Mouse (Mus musculus): ENCODE results near the gene Zbtb21. TPM values are rescaled to one million over a fixed set of nuclear protein-coding genes. Genes with fewer than 3 reads are reported as not detected.
"Not testable (repeated sequence)": the region's sequence is repeated elsewhere in the genome, so short reads cannot be mapped to it uniquely, and the experiment has no call there.

Zbtb21 gene
- 13.8 and 14.2 TPM in 2 replicates for polyA plus RNA-seq (2014; fragmentation: Nextera tagmentation; extraction: Ambion mirVana)

DNA sequence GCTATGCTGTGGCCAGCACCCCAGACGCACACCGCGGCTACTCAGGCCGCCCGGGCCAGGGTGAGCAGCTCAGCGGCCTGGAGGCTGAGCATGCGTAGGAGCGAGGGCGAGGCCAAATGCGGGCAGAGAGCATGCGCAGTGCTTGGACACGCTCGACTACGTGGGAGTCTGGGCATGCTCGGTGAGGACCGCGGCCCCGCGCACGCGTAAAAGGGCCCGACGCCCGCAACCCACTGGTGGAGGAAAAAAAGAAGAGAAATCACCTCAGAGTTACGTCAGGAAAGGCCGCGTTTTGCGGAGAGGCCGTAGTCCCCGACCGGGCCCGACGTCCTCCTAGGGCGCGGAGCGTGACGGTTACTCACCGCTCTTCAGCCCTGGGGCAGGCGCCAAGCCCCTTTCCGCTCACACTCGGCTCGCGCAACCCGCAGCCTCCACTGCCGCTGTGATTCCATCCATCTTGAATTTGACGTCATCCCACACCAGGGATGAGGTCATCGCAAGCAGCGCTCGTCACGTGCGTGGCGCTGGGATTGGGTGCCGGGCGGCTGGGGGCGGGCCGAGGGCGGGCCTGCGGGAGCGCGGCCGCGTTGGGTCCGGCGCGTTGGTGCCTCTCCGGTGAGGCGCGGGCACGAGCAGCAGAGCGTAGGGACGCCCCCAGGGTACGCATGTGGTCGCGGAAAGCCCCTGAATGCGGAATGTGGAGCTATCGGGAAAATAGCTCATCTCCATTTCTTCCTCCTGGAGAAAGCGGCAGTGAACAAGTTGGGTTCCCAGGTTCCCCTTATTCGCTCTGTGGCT, at the start of gene Zbtb21, which contains the start of gene C2cd2:
Zbtb21 (minus strand) TSS at position 472 of the 798 bp plus-strand sequence.
C2cd2 (minus strand) TSS at position 448 of the 798 bp plus-strand sequence.
- peak within 1 kb of the TSS; percentile 69 for H3K4me2 ChIP-seq (replicated peaks)
- H3K27ac ChIP-seq: peak within 1 kb of the TSS; percentile 95
- no peaks in the 10 kb centered on the region for H3K36me3 ChIP-seq (replicated peaks; ENCODE audit: control insufficient read depth, insufficient read depth)
- peak within 1 kb of the TSS; percentile 76 for H3K4me3 ChIP-seq (replicated peaks; ENCODE audit: low read length)
- peak within 1 kb of the TSS; percentile 86 for H3K9ac ChIP-seq
- ATAC-seq (ENCODE audit: low FRiP score): peak; percentile 99
- under 1% methylated on average over 75 of the region's 78 CpGs for WGBS
- H3K9me3 ChIP-seq (ENCODE audit: control insufficient read depth, low read length): no peaks in the 10 kb centered on the region
- no peaks in the 10 kb centered on the region for H3K27me3 ChIP-seq (ENCODE audit: control insufficient read depth, insufficient read depth, low read length)
- peaks cover 10% of the 10 kb centered on the region; the same call in 1 of the 2 replicates for H3K4me1 ChIP-seq (replicated peaks; ENCODE audit: control insufficient read depth, insufficient read depth, low read length)
- DNase-seq (ENCODE audit: low spot score): peak; percentile 98

DNA sequence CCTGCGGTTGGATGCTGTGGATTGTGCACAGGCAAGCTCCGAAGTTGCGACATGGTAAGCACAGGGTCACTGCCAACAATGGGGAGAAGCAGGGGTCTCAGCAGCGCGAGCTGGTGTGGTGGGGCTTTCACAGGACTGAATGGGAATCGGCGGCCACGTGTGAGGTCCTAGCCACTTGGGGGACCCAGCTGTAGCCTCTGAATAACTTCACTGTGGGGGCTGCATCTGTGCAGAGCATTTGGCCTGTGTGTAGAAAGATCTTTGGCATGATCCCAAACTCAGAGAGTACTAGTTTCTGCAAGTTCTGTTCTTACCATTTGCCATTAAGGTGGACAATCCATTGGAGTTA, 34.9 kb upstream of the Zbtb21 start:
- H3K9ac ChIP-seq: peak overlapping the region; percentile 33
- H3K9me3 ChIP-seq (ENCODE audit: control insufficient read depth, low read length): peaks cover 16% of the 10 kb centered on the region
- H3K27ac ChIP-seq: peak overlapping the region; percentile 21; the same call in 1 of the 2 replicates
- H3K4me3 ChIP-seq (replicated peaks; ENCODE audit: low read length): peak overlapping the region; percentile 39
- H3K27me3 ChIP-seq (ENCODE audit: control insufficient read depth, insufficient read depth, low read length); DNase-seq (ENCODE audit: low spot score); H3K36me3 ChIP-seq (replicated peaks; ENCODE audit: control insufficient read depth, insufficient read depth): not testable (repeated sequence)
- peak overlapping the region; percentile 65 for H3K4me2 ChIP-seq (replicated peaks)
- peak; percentile 78 for ATAC-seq (ENCODE audit: low FRiP score)
- H3K4me1 ChIP-seq (replicated peaks; ENCODE audit: control insufficient read depth, insufficient read depth, low read length): peaks cover 14% of the 10 kb centered on the region; the same call in 1 of the 2 replicates
- WGBS: 0% methylated on average over 8 of the region's 8 CpGs

DNA sequence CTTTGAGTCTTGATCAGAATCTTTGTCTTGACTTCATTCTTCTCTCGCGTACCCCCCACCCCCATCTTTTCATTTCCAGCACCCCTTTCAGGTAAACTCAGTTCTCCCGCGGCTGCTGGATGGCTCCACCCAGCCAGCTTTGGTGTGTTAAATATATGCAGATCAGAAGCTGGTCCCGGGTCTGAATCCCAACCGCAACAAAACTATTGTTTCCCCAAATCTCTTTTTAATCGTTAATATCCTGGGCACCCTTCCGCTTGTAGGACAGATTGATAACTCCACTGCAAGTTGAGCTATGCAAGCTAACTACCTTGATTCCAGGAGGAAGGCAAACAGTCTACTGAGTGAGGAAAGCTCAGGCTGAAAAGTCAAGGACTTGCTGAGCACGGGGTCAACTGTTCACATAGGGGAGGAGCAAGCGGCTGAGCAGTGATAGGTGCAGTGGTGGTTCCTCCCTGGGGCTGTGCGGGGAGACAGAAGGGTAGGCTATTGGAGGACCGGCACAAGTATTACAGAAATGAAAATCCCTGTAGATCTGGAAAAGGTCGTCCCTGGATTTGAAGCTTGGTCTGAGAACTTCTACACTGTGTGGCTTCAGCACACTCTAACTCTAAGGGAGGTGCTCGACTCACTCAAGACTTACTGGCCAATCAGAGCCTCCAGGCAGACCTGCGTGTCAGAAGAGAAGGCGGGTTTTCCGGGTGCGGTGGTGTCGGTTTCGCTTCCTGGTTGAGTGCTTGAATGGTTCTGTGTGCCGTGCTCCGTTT, 34.4 kb upstream of the Zbtb21 start, which contains the start of gene B230307C23Rik:
B230307C23Rik (plus strand) TSS at position 700 of the 767 bp plus-strand sequence.
- Histone ChIP-seq H3K4me3 (replicated peaks; ENCODE audit: low read length) (peak within 1 kb of the TSS; percentile 39), H3K9me3 (ENCODE audit: control insufficient read depth, low read length) (peaks cover 10% of the 10 kb centered on the region), H3K36me3 (replicated peaks; ENCODE audit: control insufficient read depth, insufficient read depth) (no peaks in the 10 kb centered on the region), H3K9ac (peak within 1 kb of the TSS; percentile 33), H3K4me2 (replicated peaks) (peak within 1 kb of the TSS; percentile 65), H3K4me1 (replicated peaks; ENCODE audit: control insufficient read depth, insufficient read depth, low read length) (peaks cover 14% of the 10 kb centered on the region; the same call in 1 of the 2 replicates), H3K27ac (peak within 1 kb of the TSS; percentile 21; the same call in 1 of the 2 replicates), H3K27me3 (ENCODE audit: control insufficient read depth, insufficient read depth, low read length) (no peaks in the 10 kb centered on the region)
- ATAC-seq (ENCODE audit: low FRiP score): peak; percentile 99
- WGBS: 2% methylated on average over 22 of the region's 22 CpGs
- DNase-seq (ENCODE audit: low spot score): peak; percentile 84

DNA sequence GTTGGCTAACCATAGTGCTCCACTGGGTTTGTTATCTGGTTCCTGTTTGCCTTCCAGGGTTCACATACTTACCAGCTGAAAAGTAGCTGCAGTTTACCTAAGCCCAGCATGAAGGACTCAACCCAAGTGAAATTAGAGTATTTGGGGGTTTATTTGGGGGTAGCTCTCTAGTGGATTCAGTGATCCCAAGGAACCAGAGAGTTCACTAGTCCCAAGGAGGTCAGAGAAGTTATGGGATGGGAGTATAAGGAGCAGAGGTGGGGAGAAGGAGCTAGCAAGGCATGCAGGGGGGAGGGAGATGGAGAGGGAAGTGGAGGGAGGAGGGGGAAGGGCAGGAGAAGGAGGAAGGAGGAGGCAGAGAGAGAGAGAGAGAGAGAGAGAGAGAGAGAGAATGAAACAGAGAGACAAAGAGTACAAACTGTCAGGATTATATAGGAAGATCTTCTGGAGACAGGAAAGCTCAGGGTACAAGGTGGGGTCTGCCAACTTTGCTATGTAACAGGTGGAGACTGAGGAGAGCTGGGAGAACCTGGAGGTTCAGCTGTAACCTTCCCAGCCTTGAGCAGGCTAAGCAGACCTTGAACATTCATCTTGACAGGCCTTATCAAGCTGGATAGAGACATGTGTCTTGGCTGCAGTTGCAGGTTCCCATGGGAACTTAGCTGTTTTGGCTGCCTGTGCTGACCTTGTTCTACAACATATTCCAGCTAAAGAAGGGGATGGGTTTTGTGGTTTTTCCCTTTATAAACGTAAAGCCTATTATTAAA, 33.6 kb upstream of the Zbtb21 start:
- ATAC-seq (ENCODE audit: low FRiP score): no peak
- no peaks in the 10 kb centered on the region for H3K36me3 ChIP-seq (replicated peaks; ENCODE audit: control insufficient read depth, insufficient read depth)
- peak overlapping the region; percentile 33; the same call in 1 of the 2 replicates for H3K9ac ChIP-seq
- 0 out of 2 replicates have a peak, but pooled peaks cover 7% of the 10 kb centered on the region for H3K9me3 ChIP-seq (ENCODE audit: control insufficient read depth, low read length)
- peaks cover 14% of the 10 kb centered on the region; the same call in 1 of the 2 replicates for H3K4me1 ChIP-seq (replicated peaks; ENCODE audit: control insufficient read depth, insufficient read depth, low read length)
- H3K4me2 ChIP-seq (replicated peaks): peak overlapping the region; percentile 65
- WGBS: 9% methylated on average over 1 of the region's 1 CpGs
- no peak for DNase-seq (ENCODE audit: low spot score)
- peak overlapping the region; percentile 39 for H3K4me3 ChIP-seq (replicated peaks; ENCODE audit: low read length)
- no peaks in the 10 kb centered on the region for H3K27me3 ChIP-seq (ENCODE audit: control insufficient read depth, insufficient read depth, low read length)
- no peak overlapping the region for H3K27ac ChIP-seq

DNA sequence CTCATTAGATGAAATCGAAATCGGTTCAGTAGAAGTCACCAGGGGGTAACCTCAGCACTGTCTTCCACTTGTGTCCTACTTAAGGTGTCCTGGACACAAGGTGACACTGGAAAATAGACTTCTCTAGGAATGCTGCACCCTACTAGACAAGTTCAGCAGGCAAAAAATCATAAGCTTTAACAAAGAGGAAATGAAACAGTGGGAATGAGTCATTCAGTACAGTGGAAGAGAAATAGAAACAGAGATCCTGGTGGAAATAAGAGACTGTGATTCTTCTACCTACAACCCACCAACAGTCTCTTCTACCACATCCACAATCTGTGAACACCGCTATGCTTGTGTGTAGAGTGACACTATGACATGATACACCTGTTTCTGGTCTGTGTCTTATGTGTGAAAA, 30.1 kb upstream of the Zbtb21 start:
- not testable (repeated sequence) for DNase-seq (ENCODE audit: low spot score); H3K27ac ChIP-seq; H3K4me3 ChIP-seq (replicated peaks; ENCODE audit: low read length); H3K4me2 ChIP-seq (replicated peaks); ATAC-seq (ENCODE audit: low FRiP score); H3K9ac ChIP-seq; H3K27me3 ChIP-seq (ENCODE audit: control insufficient read depth, insufficient read depth, low read length); H3K36me3 ChIP-seq (replicated peaks; ENCODE audit: control insufficient read depth, insufficient read depth); H3K4me1 ChIP-seq (replicated peaks; ENCODE audit: control insufficient read depth, insufficient read depth, low read length); H3K9me3 ChIP-seq (ENCODE audit: control insufficient read depth, low read length)
- WGBS: 81% methylated on average over 3 of the region's 3 CpGs

DNA sequence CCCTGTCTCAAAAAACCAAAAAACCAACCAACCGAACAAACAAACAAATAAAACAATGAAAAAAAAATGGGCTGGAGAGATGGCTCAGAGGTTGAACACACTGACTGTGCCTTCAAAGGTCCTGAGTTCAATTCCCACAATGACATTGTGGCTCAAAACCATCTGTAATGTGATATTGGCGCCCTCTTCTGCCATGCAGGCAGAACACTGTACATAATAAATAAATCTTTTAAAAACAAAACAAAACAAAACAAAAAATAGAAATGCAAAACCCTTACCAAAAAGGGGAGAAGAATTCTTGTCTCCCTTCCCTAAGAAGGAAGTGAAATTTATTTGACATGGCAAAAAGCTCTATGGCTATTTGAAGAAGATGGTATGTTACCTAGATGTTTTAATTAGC, 29.1 kb upstream of the Zbtb21 start:
- Histone ChIP-seq H3K4me1 (replicated peaks; ENCODE audit: control insufficient read depth, insufficient read depth, low read length) (peaks cover 5% of the 10 kb centered on the region; the same call in 1 of the 2 replicates), H3K36me3 (replicated peaks; ENCODE audit: control insufficient read depth, insufficient read depth) (no peaks in the 10 kb centered on the region), H3K4me2 (replicated peaks) (no peak overlapping the region), H3K9me3 (ENCODE audit: control insufficient read depth, low read length) (0 out of 2 replicates have a peak, but pooled peaks cover 6% of the 10 kb centered on the region), H3K9ac (no peak overlapping the region), H3K27me3 (ENCODE audit: control insufficient read depth, insufficient read depth, low read length) (no peaks in the 10 kb centered on the region), H3K4me3 (replicated peaks; ENCODE audit: low read length) (no peak overlapping the region), H3K27ac (no peak overlapping the region)
- WGBS: 81% methylated on average over 2 of the region's 2 CpGs
- no peak for DNase-seq (ENCODE audit: low spot score)
- ATAC-seq (ENCODE audit: low FRiP score): no peak

DNA sequence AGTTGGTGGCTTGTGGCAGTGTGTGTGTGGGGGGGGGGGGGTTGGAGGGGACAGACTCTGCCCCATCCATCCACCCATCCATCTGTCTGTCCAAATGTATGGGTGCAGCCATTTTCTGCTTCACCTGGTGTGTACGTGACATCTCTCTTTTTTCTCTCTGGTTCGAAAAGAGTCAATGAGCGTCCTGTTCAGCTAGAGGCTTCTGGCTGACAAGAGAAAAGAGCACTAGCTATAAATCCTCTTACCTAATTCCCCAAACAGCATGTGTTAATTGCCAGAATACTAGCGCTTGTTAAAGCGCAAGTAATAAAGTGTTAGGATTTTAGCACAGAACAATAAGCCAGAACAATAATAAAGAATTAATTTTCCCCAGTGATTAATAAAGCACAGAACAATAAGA, 22.2 kb upstream of the Zbtb21 start:
- Histone ChIP-seq H3K4me3 (replicated peaks; ENCODE audit: low read length) (no peak overlapping the region), H3K36me3 (replicated peaks; ENCODE audit: control insufficient read depth, insufficient read depth) (no peaks in the 10 kb centered on the region), H3K4me2 (replicated peaks) (no peak overlapping the region), H3K9ac (no peak overlapping the region), H3K27me3 (ENCODE audit: control insufficient read depth, insufficient read depth, low read length) (no peaks in the 10 kb centered on the region), H3K4me1 (replicated peaks; ENCODE audit: control insufficient read depth, insufficient read depth, low read length) (no peaks in the 10 kb centered on the region), H3K9me3 (ENCODE audit: control insufficient read depth, low read length) (0 out of 2 replicates have a peak, but pooled peaks cover 6% of the 10 kb centered on the region), H3K27ac (no peak overlapping the region)
- DNase-seq (ENCODE audit: low spot score) (no peak), ATAC-seq (ENCODE audit: low FRiP score) (no peak)
- WGBS: 74% methylated on average over 5 of the region's 5 CpGs

DNA sequence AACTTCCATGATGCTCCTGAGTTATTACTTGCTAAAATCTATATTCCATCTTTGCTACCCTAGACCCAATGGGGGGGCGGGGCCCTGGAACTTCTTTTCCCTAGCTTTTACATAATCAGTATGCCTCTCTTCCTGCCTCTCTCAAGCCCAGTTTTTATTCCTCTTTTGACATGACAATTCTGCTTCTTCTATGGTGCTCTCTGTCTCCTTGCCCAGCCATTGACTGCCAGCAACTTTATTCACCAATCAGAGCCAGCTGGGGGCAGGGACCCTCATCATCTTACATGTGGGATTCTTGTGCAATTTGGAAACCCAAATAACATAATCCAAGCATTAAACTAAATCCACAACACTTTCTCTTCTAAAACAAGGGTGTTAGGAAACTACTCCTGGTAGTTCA, 18.9 kb upstream of the Zbtb21 start:
- WGBS: 95% methylated on average over 1 of the region's 1 CpGs
- H3K4me3 ChIP-seq (replicated peaks; ENCODE audit: low read length): no peak overlapping the region
- no peak overlapping the region for H3K4me2 ChIP-seq (replicated peaks)
- no peak overlapping the region for H3K9ac ChIP-seq
- H3K4me1 ChIP-seq (replicated peaks; ENCODE audit: control insufficient read depth, insufficient read depth, low read length): no peaks in the 10 kb centered on the region
- H3K27me3 ChIP-seq (ENCODE audit: control insufficient read depth, insufficient read depth, low read length): no peaks in the 10 kb centered on the region
- no peak overlapping the region for H3K27ac ChIP-seq
- DNase-seq (ENCODE audit: low spot score) (no peak), ATAC-seq (ENCODE audit: low FRiP score) (no peak)
- no peaks in the 10 kb centered on the region for H3K9me3 ChIP-seq (ENCODE audit: control insufficient read depth, low read length)
- no peaks in the 10 kb centered on the region for H3K36me3 ChIP-seq (replicated peaks; ENCODE audit: control insufficient read depth, insufficient read depth)

Data from hindbrain, embryonic 14.5 days (tissue).